Mouse (Mus musculus) heart, postnatal 0 days (tissue): ENCODE results near the gene Art4.

Experiments
- CTCF ChIP-seq: IDR thresholded peaks from 2 replicates; pipeline ENCODE4 v1.5.1; 2016; ENCODE audit warnings: antibody characterized with exemption, control low read depth, low read depth
- EP300 ChIP-seq: IDR thresholded peaks from 2 replicates; pipeline ENCODE4 v1.6.1; 2016; ENCODE audit warnings: antibody characterized with exemption, low read depth

GRCm38 (mm10) chr6:136820381-136820780, 37.2 kb downstream of the Art4 start:
- TF ChIP-seq CTCF (no peak), EP300 (no peak)
